Mouse (Mus musculus) cortical plate, adult 2 months (tissue): ENCODE results near the gene 4933428M09Rik.

ENCODE experiments used
- CTCF ChIP-seq: fragments of 200-500 bp; IDR thresholded peaks from 2 replicates; pipeline ENCODE4 v1.5.1; 2011; ENCODE audit warnings: mild to moderate bottlenecking, control low read depth, low read length; ENCODE audit not compliant: insufficient read depth; ENCODE audit errors: extremely low read depth
- POLR2A ChIP-seq: fragments of 200-500 bp; IDR thresholded peaks from 2 replicates; pipeline ENCODE4 v1.6.1; 2011; ENCODE audit warnings: mild to moderate bottlenecking, low read length, control low read depth; ENCODE audit not compliant: insufficient read depth; ENCODE audit errors: extremely low read depth

GRCm38 (mm10) chrX:139214765-139215164, 35.7 kb downstream of the 4933428M09Rik start:
- no peak for TF ChIP-seq CTCF
- TF ChIP-seq POLR2A, result no peak
